In the genomic region with DNA sequence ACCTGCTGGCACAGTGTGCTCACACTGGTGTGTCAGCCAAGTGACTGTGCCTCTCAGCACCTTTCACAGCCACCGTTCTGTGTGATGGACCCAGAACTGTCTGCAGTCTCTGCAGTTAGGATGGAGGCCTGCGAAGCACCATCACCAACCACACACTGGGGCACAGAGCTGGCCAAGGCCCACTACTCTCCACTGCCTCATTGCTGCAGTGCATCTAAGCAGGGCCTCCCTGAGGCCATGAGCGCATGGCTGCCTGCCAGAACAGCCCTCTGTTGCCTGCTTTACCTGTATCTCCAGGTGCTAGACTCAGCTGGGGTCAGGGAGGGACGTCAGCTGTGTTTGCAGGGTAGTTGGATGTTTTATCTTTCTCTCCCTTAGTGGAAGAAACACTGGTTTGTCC, we compare ENCODE assay signal across 18 mouse cellular contexts. TPM values are rescaled to one million over a fixed set of nuclear protein-coding genes. Genes with fewer than 3 reads are reported as not detected.
A peak's percentile ranks its signal among the peaks of the same experiment; 100 is the strongest.
DNase-seq lines count a peak whose midpoint lies in the region; ATAC-seq lines count a peak whose summit lies in the region.
"Had no signal": no experiment of that assay in that cellular context is flagged by ENCODE, and none has a peak within 500 bp of the region (broad histone marks: within the 10 kb centered on the region; RNA-seq: fewer than 3 reads in every experiment).

No protein-coding gene starts in this region.

- H3K4me1 ChIP-seq in kidney, embryonic 15.5 days, result no peaks in the 10 kb centered on the region
- no peaks in the 10 kb centered on the region for H3K4me1 ChIP-seq in midbrain, embryonic 11.5 days (ENCODE audit: control insufficient read depth, insufficient read depth, low read length)
- H3K4me1 ChIP-seq in midbrain, embryonic 15.5 days, result no peaks in the 10 kb centered on the region
- H3K4me1 ChIP-seq: embryonic facial prominence, embryonic 13.5 days; forebrain, embryonic 13.5 days; heart, embryonic 12.5 days; hindbrain, embryonic 15.5 days had no signal

- no peak overlapping the region for H3K9ac ChIP-seq in kidney, embryonic 15.5 days
- H3K9ac ChIP-seq in midbrain, embryonic 11.5 days (ENCODE audit: low read length), result no peak overlapping the region
- H3K9ac ChIP-seq in midbrain, embryonic 15.5 days, result no peak overlapping the region
- H3K9ac ChIP-seq: embryonic facial prominence, embryonic 13.5 days; forebrain, embryonic 13.5 days; forebrain, postnatal 0 days; heart, embryonic 12.5 days; hindbrain, embryonic 15.5 days had no signal

- no peak overlapping the region for H3K27ac ChIP-seq in kidney, embryonic 15.5 days
- H3K27ac ChIP-seq in midbrain, embryonic 11.5 days (ENCODE audit: low read depth, low read length), result no peak overlapping the region
- H3K27ac ChIP-seq in midbrain, embryonic 15.5 days, result no peak overlapping the region
- H3K27ac ChIP-seq: embryonic facial prominence, embryonic 13.5 days; forebrain, embryonic 13.5 days; heart, adult 2 months; hindbrain, embryonic 15.5 days had no signal

- WGBS in kidney, embryonic 15.5 days, result 91% methylated on average over 4 of the region's 4 CpGs
- 91% methylated on average over 4 of the region's 4 CpGs for WGBS in midbrain, embryonic 11.5 days
- WGBS in midbrain, embryonic 15.5 days, result 98% methylated on average over 4 of the region's 4 CpGs

- H3K4me3 ChIP-seq in kidney, embryonic 15.5 days (replicated peaks), result no peak overlapping the region
- H3K4me3 ChIP-seq in midbrain, embryonic 11.5 days (ENCODE audit: low read depth, low read length), result no peak overlapping the region
- no peak overlapping the region for H3K4me3 ChIP-seq in midbrain, embryonic 15.5 days
- H3K4me3 ChIP-seq: embryonic facial prominence, embryonic 13.5 days; forebrain, embryonic 13.5 days; heart, adult 2 months; heart, embryonic 12.5 days; hindbrain, embryonic 15.5 days had no signal

- no peak overlapping the region for H3K4me2 ChIP-seq in kidney, embryonic 15.5 days
- no peak overlapping the region for H3K4me2 ChIP-seq in midbrain, embryonic 11.5 days
- H3K4me2 ChIP-seq in midbrain, embryonic 15.5 days, result no peak overlapping the region
- H3K4me2 ChIP-seq: embryonic facial prominence, embryonic 13.5 days; forebrain, embryonic 13.5 days; heart, embryonic 12.5 days; hindbrain, embryonic 15.5 days had no signal

- no peaks in the 10 kb centered on the region for H3K27me3 ChIP-seq in kidney, embryonic 15.5 days
- no peaks in the 10 kb centered on the region for H3K27me3 ChIP-seq in midbrain, embryonic 11.5 days (ENCODE audit: control insufficient read depth, insufficient read depth, low read length)
- no peaks in the 10 kb centered on the region for H3K27me3 ChIP-seq in midbrain, embryonic 15.5 days (replicated peaks)
- H3K27me3 ChIP-seq: CH12.LX; embryonic facial prominence, embryonic 13.5 days; forebrain, embryonic 13.5 days; heart, embryonic 12.5 days; hindbrain, embryonic 15.5 days; Patski had no signal

- no peaks in the 10 kb centered on the region for H3K9me3 ChIP-seq in kidney, embryonic 15.5 days (replicated peaks)
- H3K9me3 ChIP-seq in midbrain, embryonic 11.5 days (ENCODE audit: control insufficient read depth, low read length), result no peaks in the 10 kb centered on the region
- H3K9me3 ChIP-seq in midbrain, embryonic 15.5 days, result no peaks in the 10 kb centered on the region
- H3K9me3 ChIP-seq: embryonic facial prominence, embryonic 13.5 days; forebrain, embryonic 13.5 days; heart, embryonic 12.5 days; hindbrain, embryonic 15.5 days had no signal

- H3K36me3 ChIP-seq in kidney, embryonic 15.5 days, result peaks cover 88% of the 10 kb centered on the region
- H3K36me3 ChIP-seq in midbrain, embryonic 11.5 days (ENCODE audit: control insufficient read depth, insufficient read depth, low read length), result peaks cover 18% of the 10 kb centered on the region
- H3K36me3 ChIP-seq in midbrain, embryonic 15.5 days (replicated peaks), result peaks cover 32% of the 10 kb centered on the region

- ATAC-seq in cerebellum, adult (ENCODE audit: insufficient number of reproducible peaks, low FRiP score, low TSS enrichment), result no peak
- ATAC-seq in kidney, embryonic 15.5 days (replicated peaks; ENCODE audit: low FRiP score), result no peak
- ATAC-seq in midbrain, embryonic 11.5 days (ENCODE audit: low FRiP score), result no peak
- no peak for ATAC-seq in midbrain, embryonic 15.5 days (replicated peaks)
- ATAC-seq in inflammation-experienced regulatory T-cells, adult 6 months, result no peak
- ATAC-seq: activated CD4-positive, CD25-positive, alpha-beta regulatory T cell, adult 4 months; forebrain, embryonic 13.5 days; forebrain, postnatal 0 days; Patski had no signal

- peak; percentile 54 to 66 for DNase-seq in cerebellum, postnatal 25 days
- DNase-seq in kidney, postnatal 14 days, result peak; percentile 18
- peak; percentile 64 for DNase-seq in midbrain, embryonic 11.5 days (ENCODE audit: low spot score, missing footprints)
- DNase-seq: adrenal gland, postnatal 14 days; forebrain, postnatal 0 days; gastrocnemius, postnatal 14 days; heart, adult 2 months had no signal

RNA-seq across cellular contexts. Expression of a gene that starts 43.1 kb away (rescaled TPM):
- polyA plus RNA-seq in kidney, embryonic 15.5 days (2015; fragmentation: Nextera tagmentation; extraction: Ambion mirVana), result 5.0 and 5.1 TPM in 2 replicates
- 0.36 and 0.79 TPM in 2 replicates for polyA plus RNA-seq in midbrain, embryonic 11.5 days (2014; fragmentation: Nextera tagmentation; extraction: Ambion mirVana)
- 13.3 and 13.7 TPM in 2 replicates for polyA plus RNA-seq in midbrain, embryonic 15.5 days (2015; fragmentation: Nextera tagmentation; extraction: Ambion mirVana)
- under 1 TPM in 1 of 3 experiments, not detected in 2; 0.51 TPM for polyA plus RNA-seq in inflammation-experienced regulatory T-cells, adult 6 months (2017; shearing (Covaris generic))
- polyA plus RNA-seq: activated CD4-positive, CD25-positive, alpha-beta regulatory T cell, adult 4 months had no signal
